Mouse (Mus musculus) MEL (cell line): ENCODE measurements around the gene Stx4a. TPM values are rescaled to one million over a fixed set of nuclear protein-coding genes. Genes with fewer than 3 reads are reported as not detected.
"Not testable (repeated sequence)": the region's sequence is repeated elsewhere in the genome, so short reads cannot be mapped to it uniquely, and the experiment has no call there.

Experiments
- DNase-seq: peaks from one replicate; pipeline ENCODE4 v3.0.0; 2011; ENCODE audit warnings: low read depth, low spot score
- H3K27ac ChIP-seq: 2 replicates; pipeline ENCODE4 v1.5.1; 2012; ENCODE audit warnings: low read depth, mild to moderate bottlenecking, control low read depth, low read length, moderate library complexity; ENCODE audit not compliant: control insufficient read depth
- H3K27me3 ChIP-seq, 2 experiments: fragments of 150-350 bp in 1 of 2; sonication (generic) in 1 of 2; 2 replicates each; pipeline ENCODE4 v1.6.1; 2012; ENCODE audit warnings: low read length in 2 of 2, mild to moderate bottlenecking in 2 of 2, improper control_type of control experiment in 1 of 2, moderate library complexity in 1 of 2; ENCODE audit not compliant: insufficient read depth in 2 of 2, control insufficient read depth in 1 of 2
- H3K36me3 ChIP-seq, 2 experiments: 2 replicates each; pipeline ENCODE4 v1.6.1; 2012 to 2014; ENCODE audit warnings: low read length in 2 of 2, improper control_type of control experiment in 1 of 2, inconsistent platforms in 1 of 2, mild to moderate bottlenecking in 1 of 2; ENCODE audit not compliant: insufficient read depth in 2 of 2, control insufficient read depth in 1 of 2
- H3K4me1 ChIP-seq, 2 experiments: fragments of 150-350 bp in 1 of 2; sonication (generic) in 1 of 2; 2 replicates each; pipeline ENCODE4 v1.6.1; 2012; ENCODE audit warnings: low read length in 2 of 2, improper control_type of control experiment in 1 of 2, mild to moderate bottlenecking in 1 of 2; ENCODE audit not compliant: insufficient read depth in 2 of 2, control insufficient read depth in 1 of 2
- H3K4me3 ChIP-seq, 2 experiments: fragments of 150-350 bp in 1 of 2; sonication (generic) in 1 of 2; 2 replicates each; pipeline ENCODE4 v1.5.1; 2012; ENCODE audit warnings: low read depth in 2 of 2, low read length in 2 of 2, mild to moderate bottlenecking in 2 of 2, moderate library complexity in 2 of 2, control low read depth in 1 of 2, improper control_type of control experiment in 1 of 2; ENCODE audit not compliant: control insufficient read depth in 1 of 2, insufficient read depth in 1 of 2
- H3K79me2 ChIP-seq: 2 replicates; pipeline ENCODE4 v1.6.1; 2012; ENCODE audit warnings: mild to moderate bottlenecking, low read length, moderate library complexity; ENCODE audit not compliant: control insufficient read depth, poor library complexity, insufficient read depth
- H3K9ac ChIP-seq: 2 replicates; pipeline ENCODE4 v1.6.1; 2012; ENCODE audit warnings: low read depth, mild to moderate bottlenecking, control low read depth, low read length, moderate library complexity; ENCODE audit not compliant: control insufficient read depth, poor library complexity, severe bottlenecking
- H3K9me3 ChIP-seq: fragments of 150-350 bp; sonication (generic); replicated peaks from 2 replicates; pipeline ENCODE4 v1.6.1; 2012; ENCODE audit warnings: mild to moderate bottlenecking, low read length, improper control_type of control experiment, moderate library complexity; ENCODE audit not compliant: insufficient read depth
- CHD1 ChIP-seq: IDR thresholded peaks from 2 replicates; pipeline ENCODE4 v1.6.1; 2012; ENCODE audit warnings: low read depth, mild to moderate bottlenecking, inconsistent platforms, low read length, improper control_type of control experiment
- CTCF ChIP-seq, 3 experiments: IDR thresholded peaks in 2 of 3; conservative IDR thresholded peaks in 1 of 3; 2 replicates each; pipeline ENCODE4 v1.5.1; 2011 to 2012; ENCODE audit warnings: low read length in 3 of 3, low read depth in 2 of 3, mild to moderate bottlenecking in 2 of 3, improper control_type of control experiment in 1 of 3, inconsistent platforms in 1 of 3, mixed read lengths in 1 of 3, moderate library complexity in 1 of 3; ENCODE audit not compliant: control insufficient read depth in 1 of 3, insufficient read depth in 1 of 3, poor library complexity in 1 of 3, severe bottlenecking in 1 of 3
- E2F4 ChIP-seq: IDR thresholded peaks from 2 replicates; pipeline ENCODE4 v1.6.1; 2011; ENCODE audit warnings: low read depth, low read length, improper control_type of control experiment, borderline replicate concordance
- ETS1 ChIP-seq: IDR thresholded peaks from 2 replicates; pipeline ENCODE4 v1.6.1; 2012; ENCODE audit warnings: low read depth, mild to moderate bottlenecking, inconsistent platforms, low read length, improper control_type of control experiment, moderate library complexity
- GATA1 ChIP-seq: IDR thresholded peaks from 2 replicates; pipeline ENCODE4 v1.6.1; 2011; ENCODE audit warnings: low read depth, low read length, improper control_type of control experiment
- JUND ChIP-seq: IDR thresholded peaks from 2 replicates; pipeline ENCODE4 v1.6.1; 2011; ENCODE audit warnings: low read depth, mild to moderate bottlenecking, improper control_type of control experiment, low read length
- KAT2A ChIP-seq: conservative IDR thresholded peaks from 2 replicates; pipeline ENCODE4 v1.6.1; 2012; ENCODE audit warnings: low read depth, low read length, improper control_type of control experiment, inconsistent platforms
- MAX ChIP-seq: IDR thresholded peaks from 2 replicates; pipeline ENCODE4 v1.6.1; 2011; ENCODE audit warnings: low read length, improper control_type of control experiment
- MAZ ChIP-seq: IDR thresholded peaks from 2 replicates; pipeline ENCODE4 v1.6.1; 2012; ENCODE audit warnings: low read depth, mild to moderate bottlenecking, inconsistent platforms, low read length, improper control_type of control experiment
- MEF2A ChIP-seq: IDR thresholded peaks from 2 replicates; pipeline ENCODE4 v1.6.1; 2014; ENCODE audit warnings: low read depth, mild to moderate bottlenecking, inconsistent platforms, low read length, improper control_type of control experiment; ENCODE audit not compliant: poor library complexity, insufficient replicate concordance, severe bottlenecking; ENCODE audit errors: extremely low read depth
- NRF1 ChIP-seq: IDR thresholded peaks from 2 replicates; pipeline ENCODE4 v1.6.1; 2014; ENCODE audit warnings: low read depth, mild to moderate bottlenecking, inconsistent platforms, low read length, improper control_type of control experiment, moderate library complexity; ENCODE audit not compliant: poor library complexity, insufficient read depth, severe bottlenecking
- POLR2A ChIP-seq, 2 experiments: IDR thresholded peaks; 2 replicates each; pipeline ENCODE4 v1.6.1; 2011 to 2012; ENCODE audit warnings: low read length in 2 of 2, mild to moderate bottlenecking in 2 of 2, control low read depth in 1 of 2, improper control_type of control experiment in 1 of 2, low read depth in 1 of 2, moderate library complexity in 1 of 2; ENCODE audit not compliant: control insufficient read depth in 1 of 2, insufficient read depth in 1 of 2, poor library complexity in 1 of 2
- POLR2AphosphoS2 ChIP-seq: IDR thresholded peaks from 2 replicates; pipeline ENCODE4 v1.6.1; 2011; ENCODE audit warnings: low read length, improper control_type of control experiment
- RCOR1 ChIP-seq: IDR thresholded peaks from 2 replicates; pipeline ENCODE4 v1.6.1; 2012; ENCODE audit warnings: low read depth, mild to moderate bottlenecking, inconsistent platforms, low read length, improper control_type of control experiment
- TAL1 ChIP-seq: IDR thresholded peaks from 2 replicates; pipeline ENCODE4 v1.6.1; 2012; ENCODE audit warnings: mild to moderate bottlenecking, inconsistent platforms, low read length, moderate library complexity, mixed read lengths
- TCF12 ChIP-seq: IDR thresholded peaks from 2 replicates; pipeline ENCODE4 v1.6.1; 2014; ENCODE audit warnings: low read depth, mild to moderate bottlenecking, inconsistent platforms, low read length, improper control_type of control experiment, moderate library complexity
- UBTF ChIP-seq: IDR thresholded peaks from 2 replicates; pipeline ENCODE4 v1.6.1; 2012; ENCODE audit warnings: low read depth, mild to moderate bottlenecking, inconsistent platforms, low read length, improper control_type of control experiment, moderate library complexity, borderline replicate concordance; ENCODE audit not compliant: insufficient read depth
- ZMIZ1 ChIP-seq: IDR thresholded peaks from 2 replicates; pipeline ENCODE4 v1.6.1; 2012; ENCODE audit warnings: low read depth, mild to moderate bottlenecking, inconsistent platforms, low read length, improper control_type of control experiment, moderate library complexity
- ZNF384 ChIP-seq: IDR thresholded peaks from 2 replicates; pipeline ENCODE4 v1.6.1; 2012; ENCODE audit warnings: low read depth, mild to moderate bottlenecking, inconsistent platforms, low read length, improper control_type of control experiment
- polyA plus RNA-seq, 2 experiments: library from polyadenylated mRNA; stranded (reverse) in 1 of 2; unstranded in 1 of 2; fragments of >175 nt in 1 of 2; fragments of >200 nt in 1 of 2; gene quantifications; 2 replicates each; pipeline versions ENCODE4 v1.2.1 to v1.2.4; 2012; ENCODE audit warnings: low replicate concordance in 2 of 2, low read depth in 1 of 2; ENCODE audit not compliant: insufficient read length in 2 of 2, insufficient read depth in 1 of 2, missing spikeins in 1 of 2
- total RNA-seq: library from RNA; depleted of rRNA; stranded (reverse); fragments of 300-350 nt; gene quantifications from 2 replicates; pipeline ENCODE4 v1.2.3, GENCODE M21; 2012

The Stx4a gene
- total and polyA plus RNA-seq, 3 experiments: 47.8 to 121 TPM; not detected in 1

DNA sequence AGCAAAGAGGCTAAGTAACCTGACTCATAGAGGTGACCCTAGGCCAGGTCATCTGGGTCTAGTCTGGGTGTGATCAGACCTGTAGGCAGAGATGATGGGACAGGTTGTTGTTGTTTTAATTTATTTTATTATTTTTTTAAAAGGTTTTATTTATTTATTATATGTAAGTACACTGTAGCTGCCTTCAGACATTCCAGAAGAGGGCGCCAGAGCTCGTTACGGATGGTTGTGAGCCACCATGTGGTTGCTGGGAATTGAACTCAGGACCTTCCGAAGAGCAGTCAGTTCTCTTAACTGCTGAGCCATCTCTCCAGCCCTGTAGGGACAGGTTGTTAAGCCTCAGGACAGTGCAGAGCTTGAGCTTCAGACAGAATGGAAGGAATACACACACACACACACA is 13.8 kb downstream of the Stx4a start:
- H3K4me1 ChIP-seq, H3K9me3 ChIP-seq, H3K27ac ChIP-seq, H3K4me3 ChIP-seq, H3K9ac ChIP-seq, H3K27me3 ChIP-seq, H3K36me3 ChIP-seq, H3K79me2 ChIP-seq: not testable (repeated sequence)
- peak in 2 of 3 experiments; percentile 10 to 34; a peak in 3 of 6 replicates for TF ChIP-seq CTCF (IDR thresholded peaks at IDR 0.05 in 2 of 3, conservative IDR thresholded peaks at IDR 0.05 in 1 of 3; ENCODE audit: control insufficient read depth in 1 of 3, insufficient read depth in 1 of 3, low read depth in 2 of 3, low read length in 3 of 3, poor library complexity in 1 of 3, severe bottlenecking in 1 of 3)
- peak; percentile 35 for DNase-seq

- not testable (repeated sequence) for H3K36me3 ChIP-seq, H3K9me3 ChIP-seq, H3K27me3 ChIP-seq, H3K79me2 ChIP-seq, H3K4me3 ChIP-seq, H3K4me1 ChIP-seq
- peak overlapping the region; percentile 98 for H3K27ac ChIP-seq
- peak in 1 of 3 experiments; percentile 17; a peak in 1 of 6 replicates for TF ChIP-seq CTCF (IDR thresholded peaks at IDR 0.05 in 2 of 3, conservative IDR thresholded peaks at IDR 0.05 in 1 of 3; ENCODE audit: control insufficient read depth in 1 of 3, insufficient read depth in 1 of 3, low read depth in 2 of 3, low read length in 3 of 3, poor library complexity in 1 of 3, severe bottlenecking in 1 of 3)
- H3K9ac ChIP-seq: peak overlapping the region; percentile 99; the same call in 1 of the 2 replicates
- peak; percentile 27 for DNase-seq
These were observed 15.9 kb downstream of the Stx4a start for GRCm38 (mm10) chr7:127840031-127840430.

GRCm38 (mm10) chr7:127840886-127841285 is 16.8 kb downstream of the Stx4a start:
- peaks cover 7% of the 10 kb centered on the region; the same call in 1 of the 2 replicates for H3K79me2 ChIP-seq
- peak overlapping the region; percentile 98 for H3K27ac ChIP-seq
- H3K36me3 ChIP-seq: peaks cover 0 to 7% of the 10 kb centered on the region in 2 experiments; a peak in 1 of 4 replicates
- no peaks in the 10 kb centered on the region for H3K27me3 ChIP-seq
- TF ChIP-seq CHD1: no peak
- TF ChIP-seq TAL1: no peak
- TF ChIP-seq GATA1: no peak
- no peak for TF ChIP-seq ZNF384
- TF ChIP-seq RCOR1: no peak
- no peak for TF ChIP-seq MEF2A
- no peak for TF ChIP-seq E2F4
- no peak for TF ChIP-seq ZMIZ1
- TF ChIP-seq POLR2A (IDR thresholded peaks at IDR 0.05; ENCODE audit: control insufficient read depth in 1 of 2, insufficient read depth in 1 of 2, low read depth in 1 of 2, low read length in 2 of 2, poor library complexity in 1 of 2): no peak; a peak in 1 of 4 replicates
- no peak for TF ChIP-seq KAT2A
- no peak for TF ChIP-seq MAZ
- TF ChIP-seq UBTF: no peak
- TF ChIP-seq ETS1: no peak
- TF ChIP-seq POLR2AphosphoS2: no peak
- TF ChIP-seq TCF12: no peak
- no peak for TF ChIP-seq CTCF (IDR thresholded peaks at IDR 0.05 in 2 of 3, conservative IDR thresholded peaks at IDR 0.05 in 1 of 3; ENCODE audit: control insufficient read depth in 1 of 3, insufficient read depth in 1 of 3, low read depth in 2 of 3, low read length in 3 of 3, poor library complexity in 1 of 3, severe bottlenecking in 1 of 3)
- TF ChIP-seq JUND: no peak
- TF ChIP-seq NRF1: no peak
- TF ChIP-seq MAX: no peak
- peak; percentile 79 for DNase-seq
- peak overlapping the region; percentile 35 to 57 for H3K4me3 ChIP-seq
- no peaks in the 10 kb centered on the region for H3K9me3 ChIP-seq
- H3K4me1 ChIP-seq: 0 out of 4 replicates have a peak, but pooled peaks cover 0 to 10% of the 10 kb centered on the region in 2 experiments
- H3K9ac ChIP-seq: peak overlapping the region; percentile 99
